Mouse (Mus musculus): Measurements from ENCODE around the gene 2410004P03Rik.

Gene 2410004P03Rik

GRCm38 (mm10) chr12:17021125-17021524, 9.6 kb upstream of the 2410004P03Rik start:
- in situ Hi-C loops (cut with MboI), result loop anchor here (25.0 kb wide), 1 partner anchor 241 kb away; the partner anchor contains the start of gene Pdia6

GRCm38 (mm10) chr12:17018468-17018867, 6.9 kb upstream of the 2410004P03Rik start:
- in situ Hi-C loops (cut with MboI), result loop anchor here (25.0 kb wide), 1 partner anchor 244 kb away; the partner anchor contains the start of gene Pdia6

GRCm38 (mm10) chr12:17015711-17016110, 4.2 kb upstream of the 2410004P03Rik start:
- in situ Hi-C loops (cut with MboI), result loop anchor here (25.0 kb wide), 1 partner anchor 247 kb away; the partner anchor contains the start of gene Pdia6

- in situ Hi-C loops (cut with MboI), result loop anchor here (25.0 kb wide), 1 partner anchor 250 kb away; the partner anchor contains the start of gene Pdia6
Observed at GRCm38 (mm10) chr12:17012067-17012899, 756 bp upstream of the 2410004P03Rik start.

- in situ Hi-C loops (cut with MboI), result loop anchor here (25.0 kb wide), 1 partner anchor 253 kb away; the partner anchor contains the start of gene Pdia6
Observed at GRCm38 (mm10) chr12:17009466-17009865, 2.1 kb downstream of the 2410004P03Rik start.

- in situ Hi-C loops (cut with MboI), result loop anchor here (25.0 kb wide), 1 partner anchor 261 kb away; the partner anchor contains the start of gene Pdia6
Observed at GRCm38 (mm10) chr12:17001211-17001610, 10.3 kb downstream of the 2410004P03Rik start.

GRCm38 (mm10) chr12:17000628-17001027, 10.9 kb downstream of the 2410004P03Rik start:
- in situ Hi-C loops (cut with MboI), result loop anchor here (25.0 kb wide), 1 partner anchor 262 kb away; the partner anchor contains the start of gene Pdia6

GRCm38 (mm10) chr12:16999739-17000497, 11.6 kb downstream of the 2410004P03Rik start, which contains the start of gene Pqlc3:
Pqlc3 (minus strand) TSS chr12:17000408.
- in situ Hi-C loops (cut with MboI), result loop anchor here (25.0 kb wide), 1 partner anchor 262 kb away; the partner anchor contains the start of gene Pdia6

GRCm38 (mm10) chr12:16999146-16999545, 12.4 kb downstream of the 2410004P03Rik start:
- in situ Hi-C loops (cut with MboI), result no loop called here

GRCm38 (mm10) chr12:16996886-16997462, 14.6 kb downstream of the 2410004P03Rik start:
- in situ Hi-C loops (cut with MboI), result no loop called here

GRCm38 (mm10) chr12:16996281-16996680, 15.2 kb downstream of the 2410004P03Rik start:
- in situ Hi-C loops (cut with MboI), result no loop called here

- in situ Hi-C loops (cut with MboI), result no loop called here
Observed at GRCm38 (mm10) chr12:16994291-16994690, 17.2 kb downstream of the 2410004P03Rik start.

GRCm38 (mm10) chr12:16992355-16992754, 19.2 kb downstream of the 2410004P03Rik start:
- in situ Hi-C loops (cut with MboI), result no loop called here

- in situ Hi-C loops (cut with MboI), result no loop called here
Observed at GRCm38 (mm10) chr12:16991376-16991775, 20.2 kb downstream of the 2410004P03Rik start.

- in situ Hi-C loops (cut with MboI), result no loop called here
Observed at GRCm38 (mm10) chr12:16985778-16986177, 25.7 kb downstream of the 2410004P03Rik start.

GRCm38 (mm10) chr12:16977120-16977519, 34.4 kb downstream of the 2410004P03Rik start:
- in situ Hi-C loops (cut with MboI), result no loop called here

- in situ Hi-C loops (cut with MboI), result no loop called here
Observed at GRCm38 (mm10) chr12:16966811-16967210, 44.7 kb downstream of the 2410004P03Rik start.

GRCm38 (mm10) chr12:16963354-16963753, 48.2 kb downstream of the 2410004P03Rik start:
- in situ Hi-C loops (cut with MboI), result no loop called here

GRCm38 (mm10) chr12:16958851-16959250, 52.7 kb downstream of the 2410004P03Rik start:
- in situ Hi-C loops (cut with MboI), result no loop called here

Data from mature B cell (primary cell).